Mouse (Mus musculus) ES-Bruce4 (cell line): ENCODE results near the gene Ears2. TPM values are rescaled to one million over a fixed set of nuclear protein-coding genes. Genes with fewer than 3 reads are reported as not detected.
A peak's percentile ranks its signal among the peaks of the same experiment; 100 is the strongest.

ENCODE experiments used
- H3K27ac ChIP-seq: 2 replicates; pipeline ENCODE4 v1.5.1; 2012; ENCODE audit warnings: low read length, inconsistent platforms; ENCODE audit not compliant: insufficient read depth
- H3K27me3 ChIP-seq: 2 replicates; pipeline ENCODE4 v1.6.1; 2012; ENCODE audit warnings: mild to moderate bottlenecking, low read length, inconsistent platforms; ENCODE audit not compliant: control insufficient read depth, poor library complexity, insufficient read depth, severe bottlenecking
- H3K36me3 ChIP-seq: 2 replicates; pipeline ENCODE4 v1.6.1; 2012; ENCODE audit warnings: inconsistent platforms, mild to moderate bottlenecking, low read length, moderate library complexity; ENCODE audit not compliant: control insufficient read depth, poor library complexity, insufficient read depth, severe bottlenecking
- H3K4me1 ChIP-seq: one replicate; pipeline ENCODE4 v1.8.1; 2011; ENCODE audit warnings: low read length; ENCODE audit not compliant: control insufficient read depth, insufficient read depth
- H3K4me3 ChIP-seq: 2 replicates; pipeline ENCODE4 v1.5.1; 2011; ENCODE audit warnings: low read depth, mild to moderate bottlenecking, low read length
- H3K9ac ChIP-seq: 2 replicates; pipeline ENCODE4 v1.6.1; 2012; ENCODE audit warnings: low read depth, mild to moderate bottlenecking, inconsistent platforms; ENCODE audit not compliant: poor library complexity, severe bottlenecking
- H3K9me3 ChIP-seq: replicated peaks from 2 replicates; pipeline ENCODE4 v1.6.1; 2012; ENCODE audit warnings: mild to moderate bottlenecking, low read length, inconsistent platforms; ENCODE audit not compliant: control insufficient read depth, poor library complexity, insufficient read depth, severe bottlenecking
- CTCF ChIP-seq: IDR thresholded peaks from one replicate; pipeline ENCODE4 v1.8.1; 2011; ENCODE audit warnings: low read depth, low read length
- EP300 ChIP-seq: IDR thresholded peaks from 2 replicates; pipeline ENCODE4 v1.6.1; 2011; ENCODE audit warnings: low read depth, low read length; ENCODE audit not compliant: insufficient read depth
- POLR2A ChIP-seq: IDR thresholded peaks from one replicate; pipeline ENCODE4 v1.8.1; 2011; ENCODE audit warnings: low read length; ENCODE audit not compliant: insufficient read depth
- polyA plus RNA-seq: library from polyadenylated mRNA; stranded (reverse); fragments of >200 nt; gene quantifications from 2 replicates; pipeline ENCODE4 v1.2.4, GENCODE M21; 2011; ENCODE audit warnings: low read depth; ENCODE audit not compliant: missing spikeins, insufficient read depth, insufficient read length

Ears2 gene
- polyA plus RNA-seq, 1 experiment: 12.4 TPM

- Histone ChIP-seq H3K9ac (no peak overlapping the region), H3K4me3 (no peak overlapping the region), H3K27me3 (no peaks in the 10 kb centered on the region), H3K36me3 (peaks cover 77% of the 10 kb centered on the region), H3K9me3 (no peaks in the 10 kb centered on the region), H3K4me1 (no peaks in the 10 kb centered on the region), H3K27ac (no peak overlapping the region)
- no peak for TF ChIP-seq POLR2A
- TF ChIP-seq CTCF: peak; percentile 23
Observed at GRCm38 (mm10) chr7:122094564-122095330, 27.7 kb upstream of the Ears2 start.

DNA sequence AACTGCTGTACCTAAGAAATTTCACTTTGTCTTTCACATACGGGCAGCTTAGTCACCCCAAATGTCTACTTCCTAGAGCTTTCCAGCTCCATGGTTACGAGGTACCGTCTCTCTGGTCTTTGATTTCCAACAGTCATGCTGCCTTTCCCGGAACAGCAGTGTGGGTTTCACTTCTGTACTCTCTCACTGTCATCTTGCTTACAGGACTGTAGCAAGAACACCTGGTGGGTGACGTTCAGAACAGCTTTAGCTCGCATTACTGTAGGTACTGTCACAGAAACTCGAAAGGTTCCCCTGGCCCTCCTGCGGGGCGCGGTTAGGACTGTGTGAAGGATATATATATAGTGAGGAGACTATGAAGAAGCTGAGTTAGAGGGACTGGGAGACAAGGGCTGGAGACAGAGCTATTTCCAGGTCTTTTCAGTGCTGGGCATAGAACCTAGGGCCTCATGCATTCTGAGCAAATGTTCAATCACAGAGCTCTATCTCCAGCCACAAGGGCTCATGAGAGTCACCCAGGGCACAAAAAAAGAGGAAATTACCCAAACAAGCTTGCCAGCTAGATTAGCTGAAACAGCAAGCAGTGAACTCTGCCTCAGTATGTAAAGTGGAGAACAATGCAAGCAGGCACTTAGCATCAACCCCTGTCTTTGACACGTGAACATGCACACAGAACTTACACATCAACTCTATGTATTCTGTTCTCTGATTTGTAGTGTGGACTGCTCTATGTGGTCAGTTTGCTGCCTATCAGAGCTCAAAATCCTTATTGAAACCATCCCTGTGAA lies 20.3 kb upstream of the Ears2 start:
- peaks cover 59% of the 10 kb centered on the region for H3K36me3 ChIP-seq

GRCm38 (mm10) chr7:122081071-122081470 lies 14.0 kb upstream of the Ears2 start:
- Histone ChIP-seq H3K9ac (no peak overlapping the region), H3K36me3 (peaks cover 61% of the 10 kb centered on the region)

More for the DNA sequence above, 20.3 kb upstream of the Ears2 start:
- Histone ChIP-seq H3K4me1 (no peaks in the 10 kb centered on the region), H3K9ac (no peak overlapping the region), H3K27ac (no peak overlapping the region), H3K4me3 (no peak overlapping the region), H3K27me3 (no peaks in the 10 kb centered on the region), H3K9me3 (no peaks in the 10 kb centered on the region)
- TF ChIP-seq POLR2A (no peak), EP300 (no peak), CTCF (no peak)

DNA sequence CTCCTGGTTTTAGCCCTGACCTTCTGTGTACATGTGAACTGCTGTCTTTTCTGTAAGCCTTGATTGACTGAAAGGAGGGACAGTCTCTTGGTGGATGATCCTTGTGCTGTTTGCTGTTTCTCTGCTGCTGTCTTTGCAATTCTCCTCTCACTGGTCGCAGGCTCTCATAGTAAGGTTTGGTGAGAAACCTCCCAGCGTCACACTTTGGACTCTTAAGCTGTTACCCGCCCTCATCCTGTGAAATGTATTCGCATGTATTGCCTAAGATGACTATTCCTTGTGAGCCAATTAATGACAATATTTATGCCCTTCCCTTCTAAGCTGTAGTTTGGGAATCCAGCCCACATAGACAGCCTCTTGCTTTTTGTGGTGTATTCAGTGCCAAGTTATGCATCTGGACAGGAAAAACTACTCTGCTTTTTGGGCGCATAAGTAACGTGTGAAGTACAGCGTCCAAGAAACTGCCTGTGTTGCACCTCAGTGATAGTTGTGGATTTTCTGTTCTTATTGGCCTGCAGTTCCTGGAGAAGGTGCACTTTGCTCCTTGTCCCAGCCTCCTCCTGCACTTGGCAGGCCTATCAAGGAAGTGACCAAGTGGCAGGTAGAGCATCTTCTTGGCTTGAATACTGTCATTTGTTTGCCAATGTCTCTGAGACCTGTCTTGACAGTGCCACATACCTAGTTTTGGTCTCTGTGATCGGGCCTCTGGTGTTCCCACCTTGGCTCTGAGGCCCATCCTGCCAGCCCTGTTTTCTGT lies 12.9 kb upstream of the Ears2 start:
- Histone ChIP-seq H3K27me3 (no peaks in the 10 kb centered on the region), H3K27ac (no peak overlapping the region), H3K9ac (no peak overlapping the region), H3K4me3 (no peak overlapping the region), H3K4me1 (no peaks in the 10 kb centered on the region), H3K9me3 (no peaks in the 10 kb centered on the region), H3K36me3 (peaks cover 67% of the 10 kb centered on the region)
- TF ChIP-seq CTCF (no peak), EP300 (no peak), POLR2A (no peak)

More at GRCm38 (mm10) chr7:122081071-122081470, 14.0 kb upstream of the Ears2 start:
- H3K4me1 ChIP-seq: no peaks in the 10 kb centered on the region
- no peaks in the 10 kb centered on the region for H3K27me3 ChIP-seq
- H3K4me3 ChIP-seq: no peak overlapping the region
- H3K9me3 ChIP-seq: no peaks in the 10 kb centered on the region
- no peak overlapping the region for H3K27ac ChIP-seq
- TF ChIP-seq EP300: no peak
- no peak for TF ChIP-seq CTCF
- TF ChIP-seq POLR2A: no peak

- H3K27ac ChIP-seq: no peak overlapping the region
- no peak overlapping the region for H3K4me3 ChIP-seq
- TF ChIP-seq CTCF (no peak), POLR2A (no peak), EP300 (no peak)
- no peaks in the 10 kb centered on the region for H3K4me1 ChIP-seq
- H3K9me3 ChIP-seq: no peaks in the 10 kb centered on the region
- H3K9ac ChIP-seq: no peak overlapping the region
- H3K36me3 ChIP-seq: peaks cover 84% of the 10 kb centered on the region
- no peaks in the 10 kb centered on the region for H3K27me3 ChIP-seq
Observed at GRCm38 (mm10) chr7:122074374-122074773, 7.3 kb upstream of the Ears2 start.
